Mouse (Mus musculus) spleen, adult 18-20 months (tissue): ENCODE measurements at regions not wholly inside any gene's neighbourhood (a gene's known extent, or its start where the extent isn't known, plus 50 kb on each side); places are given as distances from the start of the nearest gene placed in this dataset.
A peak's percentile ranks its signal among the peaks of the same experiment; 100 is the strongest.

Source experiments
- DNase-seq, 2 experiments: peaks; one replicate each; pipeline ENCODE4 v3.0.0; 2022; ENCODE audit warnings: mixed read lengths in 2 of 2

DNA sequence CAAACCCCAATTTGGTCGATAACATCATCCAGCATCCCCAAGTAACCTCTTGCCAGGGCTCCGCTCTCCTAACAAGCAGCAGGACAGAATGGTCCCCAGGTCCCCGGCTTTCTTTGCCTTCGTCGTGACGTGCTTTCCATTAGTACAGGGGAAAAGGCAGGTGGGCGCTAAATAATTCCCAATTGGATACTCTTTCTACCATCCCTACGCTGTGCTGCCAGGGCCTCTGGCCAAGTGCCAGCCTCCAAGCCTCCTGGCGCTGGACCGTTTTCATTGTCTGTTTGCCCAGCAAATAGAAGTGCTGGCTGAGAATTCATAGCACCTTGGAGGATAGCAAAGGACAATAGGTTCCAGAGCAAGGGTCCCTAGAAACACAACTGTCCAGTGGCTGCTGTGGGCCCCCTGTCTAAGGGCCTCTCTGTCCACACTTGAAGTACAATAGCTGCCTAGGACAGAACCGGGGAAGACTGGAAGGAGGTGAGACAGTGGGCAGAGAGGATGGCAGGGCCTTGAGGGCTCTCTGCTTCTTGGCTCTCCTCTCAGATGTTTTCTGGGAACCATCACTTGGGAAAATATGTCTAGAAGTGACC lies 298.9 kb downstream of the Bcor start:
- DNase-seq, result no peak

DNA sequence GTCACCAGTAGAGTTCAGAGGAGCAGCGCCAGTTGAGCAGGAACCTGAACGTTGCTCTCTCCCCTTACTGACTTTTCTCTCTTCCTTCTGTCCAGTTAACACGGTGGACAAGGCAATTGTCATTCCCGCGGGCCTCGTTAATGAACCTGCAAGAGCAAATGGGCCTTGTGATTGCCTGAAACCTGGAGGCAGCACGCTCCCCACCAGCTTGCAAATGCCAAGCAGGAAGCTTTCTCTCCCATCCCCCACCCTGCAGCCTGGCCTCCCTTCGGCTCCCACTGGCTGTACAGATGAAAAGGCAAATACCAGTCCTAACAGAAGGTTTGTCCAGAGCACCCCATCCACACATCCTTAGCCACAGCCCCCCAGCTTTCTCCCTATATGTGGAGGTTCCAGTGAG lies 298.3 kb downstream of the Bcor start:
- DNase-seq, result no peak

DNA sequence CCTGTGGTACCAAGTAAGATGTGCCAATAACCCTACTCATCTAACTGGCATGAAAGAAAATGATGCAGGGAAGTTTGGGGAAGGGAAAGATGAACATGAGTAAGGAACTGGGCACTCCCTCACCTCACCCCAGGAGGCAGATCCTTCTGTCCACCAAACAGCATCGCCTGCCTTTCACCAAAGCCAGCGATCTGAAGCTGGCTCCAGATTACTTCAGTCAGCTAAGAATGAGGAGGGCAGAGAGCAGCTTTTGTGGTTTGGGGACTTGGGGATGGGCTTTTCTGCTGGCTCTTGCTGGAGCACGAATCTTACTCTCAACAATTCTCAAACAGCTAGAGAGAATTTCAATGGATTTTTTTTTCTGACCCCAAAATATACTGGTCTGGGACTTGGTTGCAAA lies 297.0 kb downstream of the Bcor start:
- DNase-seq, result no peak

DNA sequence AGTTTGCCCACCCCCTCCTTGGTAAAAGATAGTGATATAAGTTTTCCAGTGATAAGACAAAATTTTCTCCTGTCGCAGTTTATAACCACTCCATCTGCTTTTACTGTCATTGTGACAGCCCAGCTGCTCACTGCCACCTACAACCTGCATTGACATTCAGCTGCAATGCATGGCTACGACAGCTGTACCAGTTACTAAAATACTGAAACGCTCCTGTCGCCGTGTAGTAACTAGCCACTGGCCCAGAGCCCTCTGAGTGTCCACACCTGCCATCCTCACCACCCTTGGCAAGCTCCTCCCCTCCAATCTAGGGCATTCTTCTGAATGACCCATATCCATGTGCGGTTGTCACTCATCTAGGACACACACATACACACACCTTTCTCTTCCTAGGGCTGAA lies 286.2 kb downstream of the Bcor start:
- no peak for DNase-seq

DNA sequence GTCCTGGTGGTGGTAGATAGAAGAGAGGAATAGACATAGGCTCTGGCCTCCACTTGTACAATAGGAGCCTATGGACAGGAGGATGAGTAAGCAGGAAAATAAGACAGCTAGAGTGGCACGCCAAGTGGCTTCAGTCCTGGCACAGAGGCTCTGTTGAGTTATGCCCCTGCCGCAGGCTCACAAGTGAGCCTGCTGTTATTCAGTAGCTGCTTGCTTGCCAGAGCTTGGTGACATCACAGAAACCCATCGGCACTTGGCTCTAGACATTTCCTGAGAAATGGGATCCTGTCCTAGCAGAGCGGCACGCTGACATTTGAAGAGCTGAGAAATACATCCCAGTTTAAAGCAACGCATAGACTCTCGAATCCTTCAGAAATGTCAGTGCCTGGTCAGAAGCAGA lies 283.5 kb downstream of the Bcor start:
- DNase-seq, result no peak

DNA sequence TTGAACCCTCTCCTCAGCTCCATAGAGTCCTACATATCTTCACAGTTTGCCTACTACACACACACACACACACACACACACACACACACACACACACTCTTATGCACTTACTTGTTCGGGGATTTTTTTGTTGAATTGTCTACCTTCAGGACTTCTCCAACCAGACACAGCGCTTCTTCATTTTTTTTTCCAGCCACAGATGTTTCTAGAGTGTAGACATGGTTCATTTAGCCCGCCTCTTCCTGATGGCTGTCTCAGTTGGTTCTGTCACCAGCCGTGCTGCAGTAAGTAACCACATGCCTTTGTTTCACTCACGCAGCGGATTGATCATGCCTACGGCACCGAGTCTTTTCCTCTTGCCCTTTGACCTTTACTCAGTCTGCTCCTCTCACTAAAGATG lies 282.1 kb downstream of the Bcor start:
- no peak for DNase-seq

DNA sequence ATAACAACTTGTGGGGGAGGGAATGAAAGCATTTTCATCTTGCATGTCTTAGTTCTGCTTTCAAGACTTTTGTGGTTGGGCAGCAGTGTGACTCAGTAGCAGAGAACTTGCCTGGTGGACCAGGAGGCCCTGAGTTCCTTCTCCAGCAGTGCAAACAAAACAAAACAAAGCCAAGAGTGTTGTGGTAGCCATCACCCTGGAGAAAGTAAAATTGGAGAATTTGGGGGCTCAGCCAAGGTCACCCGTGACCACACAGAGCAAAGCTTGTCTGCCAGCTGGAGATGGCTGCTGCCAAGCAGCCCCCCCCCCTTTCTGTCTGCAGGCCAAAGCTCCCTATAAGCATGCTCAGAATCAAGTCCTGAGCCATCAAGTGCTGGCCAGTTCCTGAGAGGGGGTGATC lies 279.2 kb downstream of the Bcor start:
- no peak for DNase-seq

DNA sequence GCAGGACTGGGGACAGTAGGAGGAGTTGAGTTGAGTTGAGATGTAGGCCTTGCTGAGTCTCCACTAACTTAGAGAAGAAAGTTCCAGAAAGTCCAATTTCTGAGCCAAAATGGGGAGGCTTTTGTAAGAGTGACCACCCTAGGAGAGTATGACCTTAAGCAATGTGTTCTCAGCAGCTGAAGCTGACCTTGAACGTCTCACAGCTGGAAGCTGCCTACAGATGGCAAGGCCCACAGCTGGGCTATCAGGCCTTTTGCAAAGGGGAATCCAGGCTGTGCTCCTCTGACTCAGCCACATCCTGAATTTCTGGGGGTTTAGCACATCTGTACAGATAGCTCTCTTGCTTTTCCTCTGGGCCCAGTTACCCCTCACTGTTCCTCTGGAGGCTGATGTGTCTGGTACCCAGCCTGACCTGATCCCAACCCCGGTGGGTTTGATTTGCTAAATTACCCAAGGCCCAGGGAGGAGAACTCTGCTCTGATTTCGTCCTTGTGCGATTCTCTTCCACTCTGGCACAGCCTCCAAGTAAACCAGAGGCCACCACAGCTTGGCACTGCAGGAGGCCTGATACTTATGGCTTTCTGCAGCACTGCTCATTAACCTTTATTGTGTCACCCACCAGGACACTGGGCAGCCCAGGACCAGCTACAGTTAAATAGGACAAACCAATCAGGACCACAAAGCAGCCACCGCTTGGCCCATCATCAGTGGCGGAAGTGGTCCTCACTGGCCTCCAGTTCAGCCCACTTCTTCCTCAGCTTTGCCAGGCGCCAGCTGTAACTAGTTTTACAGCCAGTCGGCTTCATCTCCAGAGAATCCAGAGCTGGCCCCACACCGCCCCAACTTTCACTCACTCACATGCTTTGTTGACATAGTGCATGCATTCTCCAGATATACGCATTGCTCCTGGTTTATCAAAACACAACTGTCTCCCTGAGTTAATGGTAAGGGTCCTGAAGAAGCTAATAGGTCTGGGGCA lies 276.1 kb downstream of the Bcor start:
- DNase-seq, result no peak

DNA sequence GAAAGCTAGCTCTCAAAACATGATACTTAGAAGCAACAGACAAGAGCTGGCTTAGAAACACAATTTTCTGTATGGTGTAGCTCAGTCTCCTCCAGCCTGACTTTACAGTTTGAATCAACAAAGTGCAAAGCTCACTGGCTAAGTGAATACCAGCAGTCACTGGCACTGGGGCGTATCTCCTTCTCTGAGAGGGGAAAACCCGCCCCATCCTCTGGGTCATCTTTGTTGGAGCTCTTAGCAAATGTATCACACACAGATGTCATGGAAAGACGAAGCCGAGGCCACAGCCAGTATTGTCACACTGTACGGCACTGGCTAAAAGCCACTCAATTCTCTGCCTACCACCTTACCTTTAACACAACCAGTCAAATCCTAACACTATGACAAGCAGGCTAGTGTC lies 267.8 kb downstream of the Bcor start:
- peak; percentile 29 to 35 for DNase-seq

DNA sequence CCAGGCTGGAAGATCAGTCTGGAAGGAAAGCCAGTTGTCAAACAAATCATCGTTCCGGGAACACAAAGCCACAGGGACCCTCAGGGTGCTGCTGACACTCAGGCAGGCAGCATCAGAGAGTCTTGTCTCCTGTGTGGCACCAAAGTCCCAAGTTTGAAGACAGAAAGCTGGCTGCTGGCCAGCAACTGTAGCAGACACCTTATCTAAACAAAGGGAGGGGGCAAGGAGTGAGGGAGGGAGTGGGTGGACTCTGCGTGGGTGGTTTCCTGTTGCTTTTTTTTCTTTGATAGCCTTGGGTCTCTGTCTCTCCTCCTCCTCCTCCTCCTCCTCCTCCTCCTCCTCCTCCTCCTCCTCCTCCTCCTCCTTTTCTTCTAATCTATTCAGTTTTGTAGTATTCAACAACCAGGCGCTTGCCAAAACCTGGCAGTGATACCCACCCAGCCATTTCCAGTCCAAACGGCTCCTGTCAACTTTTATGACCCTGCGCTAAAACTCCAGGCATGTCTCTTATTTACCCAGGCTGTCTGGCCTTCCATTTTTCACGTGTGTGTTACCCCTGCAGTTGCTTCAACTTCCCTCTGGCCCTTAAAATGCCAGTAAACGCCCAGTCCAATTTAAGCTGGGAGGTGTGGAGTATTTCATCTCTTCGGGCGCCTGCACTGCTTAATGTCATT lies 266.4 kb downstream of the Bcor start:
- no peak for DNase-seq

DNA sequence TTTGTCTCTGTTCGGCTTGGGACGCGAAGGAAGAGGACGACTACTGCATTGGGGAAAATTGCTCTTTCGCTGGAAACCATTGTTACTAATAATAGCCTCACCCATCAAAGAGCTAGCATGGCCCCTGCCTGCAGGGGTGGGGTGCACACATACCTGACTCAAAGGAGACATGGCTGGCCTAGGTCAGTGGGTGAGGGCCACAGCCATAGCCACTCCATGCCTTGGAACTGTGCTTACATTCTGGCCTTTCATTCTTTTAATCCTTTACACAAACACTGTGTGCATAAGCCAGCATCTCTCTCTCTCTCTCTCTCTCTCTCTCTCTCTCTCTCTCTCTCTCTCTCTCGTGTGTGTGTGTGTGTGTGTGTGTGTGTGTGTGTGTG lies 265.9 kb downstream of the Bcor start:
- DNase-seq, result no peak

DNA sequence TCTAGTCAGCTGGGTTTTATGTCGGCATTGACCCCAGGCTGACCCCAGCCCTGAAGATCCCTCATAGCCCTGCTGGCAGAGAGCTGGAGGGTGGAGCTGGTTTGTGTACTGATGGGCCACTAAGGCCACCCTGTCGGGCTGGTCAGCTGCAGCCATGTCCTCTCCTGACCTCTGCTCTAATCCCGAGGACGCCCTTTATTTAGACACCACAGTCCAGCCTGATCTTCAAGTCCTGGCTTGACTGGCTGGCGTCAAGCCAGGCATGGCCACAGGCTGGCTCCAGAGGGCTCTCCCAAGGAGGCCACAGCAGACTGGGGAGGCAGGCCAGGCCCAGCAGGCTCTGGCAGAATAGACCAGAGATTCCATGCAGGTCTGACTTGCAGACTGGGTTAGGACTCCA lies 264.8 kb downstream of the Bcor start:
- DNase-seq, result no peak

DNA sequence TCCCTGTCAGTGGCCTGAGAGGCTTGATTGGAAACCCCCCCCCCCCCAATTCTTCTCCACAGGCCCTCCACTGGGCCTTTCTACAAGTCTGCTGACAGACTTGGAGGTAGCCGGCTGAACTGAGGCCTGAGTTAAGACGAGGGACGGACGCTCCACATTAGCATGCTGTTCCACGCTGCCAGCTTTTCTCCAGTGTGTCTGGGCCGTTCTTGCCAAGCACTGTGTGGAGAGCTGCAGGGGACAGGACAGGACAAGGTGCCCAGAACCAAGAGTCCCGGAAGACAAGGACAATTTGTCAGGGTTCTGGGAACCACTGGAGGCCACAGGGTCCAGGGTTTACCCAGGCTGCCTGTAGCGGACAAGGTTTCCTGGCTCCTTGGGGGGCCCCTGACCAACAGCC lies 261.9 kb downstream of the Bcor start:
- no peak for DNase-seq

DNA sequence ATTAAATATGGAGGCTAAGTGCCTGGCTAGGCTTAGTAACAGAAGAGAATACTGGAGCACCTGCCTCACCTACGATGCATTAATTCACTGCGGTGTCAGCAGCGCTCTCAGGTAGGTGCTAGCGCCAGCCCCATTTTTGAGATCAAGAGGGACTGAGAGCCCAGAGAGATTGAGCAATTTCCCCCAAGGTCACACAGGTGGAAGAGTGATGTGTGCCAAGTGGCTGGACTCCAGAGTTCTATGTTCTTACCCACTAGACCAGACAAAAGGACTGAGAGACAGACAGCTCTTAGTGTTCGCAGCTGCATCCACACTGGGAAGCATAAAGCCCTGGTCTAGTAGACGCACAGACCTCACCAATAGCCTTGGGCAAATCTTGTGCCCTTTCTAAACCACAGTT lies 261.1 kb downstream of the Bcor start:
- no peak for DNase-seq

DNA sequence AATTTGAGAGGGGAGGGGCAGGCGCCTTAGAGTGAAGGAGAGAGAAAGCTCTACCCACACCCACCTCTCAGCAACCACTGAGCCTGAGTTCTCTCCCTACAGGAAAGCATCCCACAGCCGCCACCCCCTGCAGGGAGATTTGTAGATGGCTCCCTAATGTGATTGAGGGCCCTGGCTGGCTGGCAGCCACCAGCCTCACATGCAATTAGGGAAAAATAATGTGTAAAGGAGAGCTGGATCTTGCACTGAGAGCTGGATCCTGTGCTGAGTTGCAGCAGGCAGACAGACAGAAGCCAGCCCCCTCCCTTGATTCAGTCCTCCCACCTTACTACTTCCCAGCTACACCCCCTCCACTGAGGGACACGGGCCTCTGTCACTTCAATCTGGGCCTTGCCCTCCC lies 260.2 kb downstream of the Bcor start:
- no peak for DNase-seq

DNA sequence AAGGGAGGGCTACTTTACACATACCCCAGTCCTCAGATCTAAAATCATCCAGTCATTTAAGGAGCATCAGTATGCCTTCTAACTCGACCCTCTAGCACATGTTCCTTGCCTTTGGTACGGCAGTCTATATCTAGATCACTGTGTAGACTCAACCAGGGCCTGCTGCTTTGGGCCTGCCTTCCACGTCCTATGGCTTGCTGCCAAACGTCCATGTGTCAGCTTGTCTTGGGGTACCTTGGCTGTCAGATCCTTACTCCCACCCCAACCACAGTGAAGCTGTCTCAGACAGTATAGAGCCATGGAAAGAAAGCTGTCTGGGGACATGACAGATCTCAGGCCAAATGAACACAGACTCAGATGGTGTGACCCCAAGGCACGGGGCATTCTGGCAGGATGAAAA lies 258.4 kb downstream of the Bcor start:
- DNase-seq, result no peak

DNA sequence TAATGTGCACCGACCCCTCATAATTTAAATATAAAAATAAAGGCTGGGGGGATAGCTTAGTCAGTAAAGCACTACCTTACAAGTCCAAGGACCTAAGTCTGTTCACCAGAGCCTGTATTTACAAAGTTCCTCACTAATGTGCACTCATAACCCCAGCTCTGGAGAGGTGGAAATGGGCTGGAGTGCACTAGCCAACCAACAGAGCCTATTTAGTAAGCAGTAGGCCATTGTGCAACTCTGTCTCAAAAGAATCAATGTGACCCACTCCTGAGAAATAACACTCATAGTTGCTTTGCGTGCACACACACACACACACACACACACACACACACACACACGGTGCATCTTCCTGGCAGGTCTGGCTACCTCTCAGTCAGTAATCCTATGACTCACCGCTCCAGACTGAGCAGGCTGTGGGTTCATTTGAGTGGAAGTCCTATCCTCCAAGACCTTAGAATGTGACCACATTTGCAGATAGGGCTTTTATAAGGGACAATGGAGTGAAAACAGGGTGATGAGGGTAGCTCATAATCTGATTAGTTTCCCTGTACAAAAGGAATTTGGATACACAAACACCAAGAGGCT lies 256.9 kb downstream of the Bcor start:
- DNase-seq, result no peak

DNA sequence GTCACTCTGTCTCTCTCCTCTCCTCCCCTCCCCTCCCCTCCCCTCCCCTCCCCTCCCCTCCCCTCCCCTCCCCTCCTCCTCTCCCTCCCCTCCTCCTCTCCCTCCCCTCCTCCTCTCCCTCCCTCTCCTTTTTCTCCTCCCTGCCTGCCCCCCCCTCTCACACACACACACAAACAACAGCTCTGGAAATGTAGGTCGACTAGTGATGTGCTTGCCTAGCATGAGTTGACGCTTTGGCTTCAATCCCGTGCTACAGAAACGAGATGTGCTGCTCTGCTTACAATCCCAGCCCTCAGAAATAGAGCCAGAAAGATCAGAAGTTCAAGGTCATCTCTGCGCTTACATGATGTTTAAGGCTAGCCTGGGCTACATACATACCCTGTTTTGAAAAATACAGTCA lies 254.9 kb downstream of the Bcor start:
- no peak for DNase-seq

DNA sequence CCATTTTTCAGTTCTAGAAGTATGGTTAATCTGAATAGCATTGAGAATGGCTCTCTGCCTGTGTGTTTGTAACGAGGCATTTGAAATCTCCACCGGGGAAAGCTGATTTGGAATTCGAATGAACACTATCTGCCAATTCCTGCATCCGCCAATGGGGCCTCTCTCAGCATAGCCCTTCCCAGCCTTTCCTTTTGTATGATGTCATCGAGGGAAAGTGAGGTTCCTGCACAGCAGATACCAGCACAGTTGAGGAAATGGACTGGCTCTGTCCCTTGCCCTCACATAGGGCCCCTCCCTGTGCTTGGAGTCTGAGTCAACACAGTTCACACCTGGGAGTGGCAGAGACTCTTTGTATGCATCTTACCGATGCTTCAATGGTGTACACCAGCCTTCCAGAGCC lies 253.0 kb downstream of the Bcor start:
- no peak for DNase-seq

DNA sequence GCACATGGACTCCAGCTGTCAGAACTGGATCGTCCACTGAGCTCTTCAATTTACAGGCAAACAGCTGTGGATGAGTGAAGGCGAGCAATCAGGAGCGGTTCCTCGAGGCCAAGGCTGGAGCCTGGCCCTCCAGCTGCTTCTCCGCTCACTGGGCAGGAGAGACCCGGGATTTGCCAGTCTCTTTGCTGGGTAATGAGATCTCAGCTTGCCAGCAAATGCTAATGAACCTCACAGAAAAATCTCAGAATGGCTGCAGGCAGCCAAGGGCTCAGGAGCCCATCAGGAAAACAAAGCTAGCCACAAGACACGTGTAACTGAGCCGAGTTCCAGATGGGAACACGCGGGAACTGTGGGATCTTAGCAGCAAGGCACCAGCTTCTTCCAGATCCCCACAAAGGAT lies 244.2 kb downstream of the Bcor start:
- no peak for DNase-seq

DNA sequence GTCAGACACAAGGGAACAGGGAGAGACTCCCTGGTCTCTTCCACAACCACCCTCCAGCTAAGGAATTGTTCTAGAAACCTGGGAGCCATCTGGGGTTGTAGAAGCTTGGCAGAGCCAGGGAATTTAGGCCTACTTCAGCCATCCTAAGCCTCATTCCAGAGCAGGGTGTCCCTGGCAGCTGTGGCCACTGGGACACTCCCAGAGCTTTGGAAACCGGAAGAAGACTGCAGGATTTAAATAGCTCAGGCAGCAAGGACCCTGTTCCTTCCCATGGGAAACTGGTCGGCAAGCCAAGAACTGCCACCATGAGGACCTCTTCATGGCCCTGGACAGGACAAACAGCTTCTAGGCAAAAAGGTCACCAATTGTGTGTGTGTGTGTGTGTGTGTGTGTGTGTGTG lies 239.9 kb downstream of the Bcor start:
- no peak for DNase-seq

DNA sequence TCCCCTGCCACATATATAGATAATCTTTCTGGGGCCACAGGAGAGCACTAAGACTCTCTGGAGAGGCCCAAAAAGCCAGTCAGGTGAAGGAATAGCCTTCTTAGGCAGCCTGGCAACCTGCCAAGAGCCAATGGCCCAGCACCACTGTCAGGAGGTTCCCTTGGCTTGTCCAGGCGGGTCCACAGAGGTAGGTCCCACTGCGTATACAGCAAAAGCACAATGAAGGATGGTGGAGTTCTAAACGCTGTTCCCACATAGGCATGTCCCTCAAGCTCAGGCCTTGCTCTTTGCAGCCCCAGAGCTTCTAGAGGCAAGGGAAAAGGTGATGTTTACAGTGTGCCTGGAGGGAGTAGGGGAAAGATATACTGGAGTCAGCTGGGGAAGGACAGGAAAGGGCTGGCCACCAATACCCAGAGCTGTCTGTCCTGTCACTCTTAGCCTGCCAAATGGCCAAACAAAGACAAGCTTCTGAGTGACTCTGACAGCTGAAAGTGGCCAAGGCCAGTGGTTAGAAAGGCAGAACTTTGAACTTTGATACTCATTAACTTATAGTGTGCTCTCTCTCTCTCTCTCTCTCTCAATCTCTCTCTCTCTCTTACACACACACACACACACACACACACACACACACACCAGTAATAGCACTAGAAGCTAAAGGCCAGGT lies 235.4 kb downstream of the Bcor start:
- no peak for DNase-seq

DNA sequence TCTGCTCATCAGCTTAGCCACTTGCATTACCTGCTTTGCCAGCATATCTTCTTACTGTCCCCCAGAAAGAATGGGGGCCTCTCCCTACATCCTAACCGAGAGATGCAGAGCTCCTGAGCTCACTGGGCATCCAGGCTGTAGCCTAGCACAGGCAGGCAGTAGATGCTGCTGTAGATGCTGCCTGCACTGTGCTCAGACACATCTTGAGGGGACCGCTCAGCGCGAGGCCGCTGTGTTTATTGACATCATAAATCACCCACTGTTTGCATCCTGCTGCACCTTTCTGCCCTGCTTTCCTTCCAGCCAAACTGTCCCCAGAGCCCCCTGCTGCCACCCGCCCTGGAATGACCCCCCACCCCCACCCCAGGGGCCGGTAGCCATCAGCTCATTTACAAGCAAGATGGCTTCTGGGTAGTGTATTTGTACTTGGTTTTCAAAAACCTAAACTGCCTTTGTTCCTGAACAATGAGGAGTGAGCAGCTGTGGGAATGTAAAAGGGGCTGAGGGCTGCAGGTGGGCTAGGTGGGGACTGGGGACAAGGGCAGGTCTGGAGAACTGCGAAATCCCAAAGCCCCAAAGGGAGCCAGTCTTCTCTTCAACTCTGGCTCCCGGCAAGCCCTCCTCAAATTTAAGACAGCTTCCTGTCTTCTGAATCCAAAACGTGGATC lies 233.2 kb downstream of the Bcor start:
- no peak for DNase-seq
